Mouse (Mus musculus): ENCODE measurements around the gene Grip1. TPM values are rescaled to one million over a fixed set of nuclear protein-coding genes. Genes with fewer than 3 reads are reported as not detected.

The Grip1 gene
- polyA plus RNA-seq, 1 experiment from 2014 or later = 19.8 TPM

- peaks cover 15% of the 10 kb centered on the region for H3K4me1 ChIP-seq (replicated peaks)
- H3K9me3 ChIP-seq = no peaks in the 10 kb centered on the region
- H3K27ac ChIP-seq (replicated peaks) = no peak overlapping the region
- H3K36me3 ChIP-seq = no peaks in the 10 kb centered on the region
- no peak for ATAC-seq (ENCODE audit: low read depth)
- no peak overlapping the region for H3K9ac ChIP-seq
- no peak overlapping the region for H3K4me3 ChIP-seq
- no peak overlapping the region for H3K4me2 ChIP-seq
- no peaks in the 10 kb centered on the region for H3K27me3 ChIP-seq
- 90% methylated on average over 7 of the region's 7 CpGs for WGBS
These were observed 10.2 kb downstream of the Grip1 start for GRCm38 (mm10) chr10:119463793-119464192.

- Histone ChIP-seq H3K9ac (no peak overlapping the region), H3K9me3 (no peaks in the 10 kb centered on the region), H3K4me2 (no peak overlapping the region), H3K36me3 (no peaks in the 10 kb centered on the region), H3K27ac (replicated peaks) (no peak overlapping the region), H3K4me3 (no peak overlapping the region), H3K27me3 (no peaks in the 10 kb centered on the region), H3K4me1 (replicated peaks) (no peaks in the 10 kb centered on the region; the same call in 1 of the 2 replicates)
- 92% methylated on average over 18 of the region's 18 CpGs for WGBS
- no peak for ATAC-seq (ENCODE audit: low read depth)
These were observed 14.3 kb downstream of the Grip1 start for GRCm38 (mm10) chr10:119467976-119468375.

- no peak overlapping the region for H3K9ac ChIP-seq
- no peak for ATAC-seq (ENCODE audit: low read depth)
These were observed 16.5 kb downstream of the Grip1 start for GRCm38 (mm10) chr10:119470096-119470495.

GRCm38 (mm10) chr10:119475166-119475565 is 21.5 kb downstream of the Grip1 start:
- 69% methylated on average over 9 of the region's 9 CpGs for WGBS
- peaks cover 8% of the 10 kb centered on the region for H3K4me1 ChIP-seq (replicated peaks)
- no peak overlapping the region for H3K9ac ChIP-seq
- H3K9me3 ChIP-seq = no peaks in the 10 kb centered on the region
- no peaks in the 10 kb centered on the region for H3K27me3 ChIP-seq
- ATAC-seq (ENCODE audit: low read depth) = no peak
- H3K4me3 ChIP-seq = no peak overlapping the region
- H3K36me3 ChIP-seq = no peaks in the 10 kb centered on the region
- H3K4me2 ChIP-seq = no peak overlapping the region
- H3K27ac ChIP-seq (replicated peaks) = no peak overlapping the region

More at GRCm38 (mm10) chr10:119470096-119470495, 16.5 kb downstream of the Grip1 start:
- Histone ChIP-seq H3K36me3 (no peaks in the 10 kb centered on the region), H3K27me3 (no peaks in the 10 kb centered on the region), H3K4me2 (no peak overlapping the region), H3K27ac (replicated peaks) (no peak overlapping the region), H3K4me1 (replicated peaks) (no peaks in the 10 kb centered on the region; the same call in 1 of the 2 replicates), H3K4me3 (no peak overlapping the region), H3K9me3 (no peaks in the 10 kb centered on the region)
- WGBS = 100% methylated on average over 1 of the region's 1 CpGs

- no peak overlapping the region for H3K27ac ChIP-seq (replicated peaks)
- no peaks in the 10 kb centered on the region for H3K27me3 ChIP-seq
- H3K9ac ChIP-seq = no peak overlapping the region
- H3K4me1 ChIP-seq (replicated peaks) = peaks cover 16% of the 10 kb centered on the region
- no peak for ATAC-seq (ENCODE audit: low read depth)
- no peaks in the 10 kb centered on the region for H3K9me3 ChIP-seq
- H3K4me3 ChIP-seq = no peak overlapping the region
- no peak overlapping the region for H3K4me2 ChIP-seq
- H3K36me3 ChIP-seq = no peaks in the 10 kb centered on the region
- 73% methylated on average over 8 of the region's 8 CpGs for WGBS
These were observed 24.0 kb downstream of the Grip1 start for GRCm38 (mm10) chr10:119477661-119478060.

- 26% methylated on average over 17 of the region's 17 CpGs for WGBS
- ATAC-seq (ENCODE audit: low read depth) = peak; percentile 24; the same call in 1 of the 2 replicates
- no peak overlapping the region for H3K9ac ChIP-seq
These were observed 29.6 kb downstream of the Grip1 start for GRCm38 (mm10) chr10:119483068-119483705.

GRCm38 (mm10) chr10:119483766-119484165 is 30.1 kb downstream of the Grip1 start:
- 5% methylated on average over 6 of the region's 6 CpGs for WGBS
- Histone ChIP-seq H3K4me2 (peak overlapping the region; percentile 18), H3K9me3 (no peaks in the 10 kb centered on the region), H3K27ac (replicated peaks) (peak overlapping the region; percentile 52), H3K9ac (peak overlapping the region; percentile 31; the same call in 1 of the 2 replicates), H3K4me1 (replicated peaks) (peaks cover 29% of the 10 kb centered on the region), H3K36me3 (no peaks in the 10 kb centered on the region), H3K4me3 (no peak overlapping the region), H3K27me3 (no peaks in the 10 kb centered on the region)
- no peak for ATAC-seq (ENCODE audit: low read depth)

More at GRCm38 (mm10) chr10:119483068-119483705, 29.6 kb downstream of the Grip1 start:
- peaks cover 29% of the 10 kb centered on the region for H3K4me1 ChIP-seq (replicated peaks)
- H3K4me2 ChIP-seq = peak overlapping the region; percentile 18
- H3K36me3 ChIP-seq = no peaks in the 10 kb centered on the region
- H3K27ac ChIP-seq (replicated peaks) = peak overlapping the region; percentile 52
- no peak overlapping the region for H3K4me3 ChIP-seq
- no peaks in the 10 kb centered on the region for H3K9me3 ChIP-seq
- H3K27me3 ChIP-seq = no peaks in the 10 kb centered on the region

GRCm38 (mm10) chr10:119486936-119487335 is 33.3 kb downstream of the Grip1 start:
- 87% methylated on average over 7 of the region's 7 CpGs for WGBS
- no peak overlapping the region for H3K27ac ChIP-seq (replicated peaks)
- no peaks in the 10 kb centered on the region for H3K36me3 ChIP-seq
- peaks cover 24% of the 10 kb centered on the region for H3K4me1 ChIP-seq (replicated peaks)
- H3K9ac ChIP-seq = no peak overlapping the region
- no peaks in the 10 kb centered on the region for H3K9me3 ChIP-seq
- no peak for ATAC-seq (ENCODE audit: low read depth)
- no peak overlapping the region for H3K4me2 ChIP-seq
- H3K4me3 ChIP-seq = no peak overlapping the region
- no peaks in the 10 kb centered on the region for H3K27me3 ChIP-seq

GRCm38 (mm10) chr10:119490831-119491230 is 37.2 kb downstream of the Grip1 start:
- no peak for ATAC-seq (ENCODE audit: low read depth)
- 94% methylated on average over 18 of the region's 18 CpGs for WGBS
- no peaks in the 10 kb centered on the region for H3K9me3 ChIP-seq
- no peak overlapping the region for H3K9ac ChIP-seq
- no peaks in the 10 kb centered on the region for H3K36me3 ChIP-seq
- H3K27ac ChIP-seq (replicated peaks) = no peak overlapping the region
- H3K4me2 ChIP-seq = no peak overlapping the region
- H3K27me3 ChIP-seq = no peaks in the 10 kb centered on the region
- no peaks in the 10 kb centered on the region for H3K4me1 ChIP-seq (replicated peaks)
- H3K4me3 ChIP-seq = no peak overlapping the region

GRCm38 (mm10) chr10:119495317-119495716 is 41.7 kb downstream of the Grip1 start:
- ATAC-seq (ENCODE audit: low read depth) = no peak
- Histone ChIP-seq H3K4me3 (no peak overlapping the region), H3K27ac (replicated peaks) (no peak overlapping the region), H3K4me2 (no peak overlapping the region), H3K9ac (no peak overlapping the region), H3K9me3 (peaks cover 6% of the 10 kb centered on the region), H3K36me3 (no peaks in the 10 kb centered on the region), H3K27me3 (no peaks in the 10 kb centered on the region), H3K4me1 (replicated peaks) (peaks cover 9% of the 10 kb centered on the region; the same call in 1 of the 2 replicates)
- WGBS = 92% methylated on average over 8 of the region's 8 CpGs

GRCm38 (mm10) chr10:119496221-119496620 is 42.6 kb downstream of the Grip1 start:
- no peaks in the 10 kb centered on the region for H3K36me3 ChIP-seq
- peaks cover 9% of the 10 kb centered on the region; the same call in 1 of the 2 replicates for H3K4me1 ChIP-seq (replicated peaks)
- WGBS = 63% methylated on average over 5 of the region's 5 CpGs
- H3K4me2 ChIP-seq = no peak overlapping the region
- 0 out of 2 replicates have a peak overlapping the region, but pooled peaks have one; percentile 14 for H3K27ac ChIP-seq (replicated peaks)
- H3K27me3 ChIP-seq = no peaks in the 10 kb centered on the region
- H3K9me3 ChIP-seq = peaks cover 10% of the 10 kb centered on the region
- no peak overlapping the region for H3K9ac ChIP-seq
- no peak for ATAC-seq (ENCODE audit: low read depth)
- no peak overlapping the region for H3K4me3 ChIP-seq

GRCm38 (mm10) chr10:119521686-119522085 is 68.1 kb downstream of the Grip1 start:
- Histone ChIP-seq H3K9ac (no peak overlapping the region), H3K4me2 (no peak overlapping the region), H3K36me3 (no peaks in the 10 kb centered on the region), H3K27me3 (no peaks in the 10 kb centered on the region), H3K27ac (replicated peaks) (no peak overlapping the region), H3K4me3 (no peak overlapping the region), H3K9me3 (peaks cover 11% of the 10 kb centered on the region), H3K4me1 (replicated peaks) (no peaks in the 10 kb centered on the region)
- no peak for ATAC-seq (ENCODE audit: low read depth)
- 93% methylated on average over 11 of the region's 11 CpGs for WGBS

- H3K27me3 ChIP-seq = no peaks in the 10 kb centered on the region
- no peak overlapping the region for H3K4me2 ChIP-seq
- H3K4me1 ChIP-seq (replicated peaks) = peaks cover 11% of the 10 kb centered on the region; the same call in 1 of the 2 replicates
- no peak for ATAC-seq (ENCODE audit: low read depth)
- H3K36me3 ChIP-seq = no peaks in the 10 kb centered on the region
- WGBS = 80% methylated on average over 3 of the region's 3 CpGs
- H3K4me3 ChIP-seq = no peak overlapping the region
- H3K27ac ChIP-seq (replicated peaks) = no peak overlapping the region
- H3K9ac ChIP-seq = no peak overlapping the region
- H3K9me3 ChIP-seq = no peaks in the 10 kb centered on the region
These were observed 72.1 kb downstream of the Grip1 start for GRCm38 (mm10) chr10:119525730-119526129.
